In the genomic region with DNA sequence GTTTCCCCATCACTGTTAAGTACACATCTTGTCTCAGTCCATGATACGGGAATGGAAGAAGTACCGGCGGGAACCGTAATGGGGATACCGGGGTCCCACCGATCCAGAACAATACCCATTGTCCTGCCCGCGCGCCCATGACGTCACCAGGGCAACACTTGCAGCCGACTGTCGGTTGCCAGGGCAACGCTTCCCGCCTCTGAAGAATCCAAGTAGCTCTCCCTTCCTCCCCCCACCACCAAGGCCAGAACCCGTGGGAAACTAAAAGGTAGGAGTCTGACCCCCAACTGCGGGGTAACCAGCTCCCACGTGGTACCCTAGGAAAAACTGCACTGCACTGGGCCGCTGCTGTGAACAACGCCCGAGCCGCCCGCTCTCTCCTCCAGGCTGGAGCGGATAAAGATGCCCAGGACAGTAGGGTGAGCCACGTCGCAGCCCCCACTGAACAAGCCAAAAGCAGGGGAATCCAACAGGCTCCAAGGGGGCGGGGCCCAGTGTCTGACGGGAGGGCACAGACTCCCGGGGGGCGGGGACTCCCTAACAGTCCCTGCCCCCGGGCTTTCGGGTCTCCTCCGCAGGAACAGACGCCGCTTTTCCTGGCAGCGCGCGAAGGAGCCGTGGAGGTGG, we compare ENCODE assay signal across 8 mouse cellular contexts. TPM values are rescaled to one million over a fixed set of nuclear protein-coding genes. Genes with fewer than 3 reads are reported as not detected.
DNase-seq lines count a peak whose midpoint lies in the region; ATAC-seq and TF ChIP-seq lines count a peak whose summit lies in the region.

No protein-coding gene starts in this region.

- H3K9me3 ChIP-seq in embryonic facial prominence, embryonic 14.5 days (ENCODE audit: control insufficient read depth, low read length), result no peaks in the 10 kb centered on the region
- H3K9me3 ChIP-seq in heart, embryonic 10.5 days, result no peaks in the 10 kb centered on the region
- no peaks in the 10 kb centered on the region for H3K9me3 ChIP-seq in limb, embryonic 14.5 days (ENCODE audit: control insufficient read depth, low read length)
- no peaks in the 10 kb centered on the region for H3K9me3 ChIP-seq in midbrain, embryonic 14.5 days (ENCODE audit: control insufficient read depth, low read length)

- peak; percentile 71 to 72 for DNase-seq in B cell, adult 2 months
- peak; percentile 57 to 83 for DNase-seq in adrenal gland, postnatal 4 days (ENCODE audit: low spot score in 2 of 2)
- peak; percentile 97 for DNase-seq in embryonic facial prominence, embryonic 14.5 days (ENCODE audit: low spot score)
- DNase-seq in heart, embryonic 10.5 days (ENCODE audit: low spot score), result peak; percentile 96
- DNase-seq in kidney, adult 9 months, result peak; percentile 81
- DNase-seq in limb, embryonic 14.5 days (ENCODE audit: low spot score), result peak; percentile 93
- DNase-seq in midbrain, embryonic 14.5 days, result peak; percentile 97
- DNase-seq in spleen, adult 18-20 months, result peak; percentile 61 to 92

- under 1% methylated on average over 24 of the region's 38 CpGs for WGBS in embryonic facial prominence, embryonic 14.5 days
- WGBS in heart, embryonic 10.5 days, result under 1% methylated on average over 38 of the region's 38 CpGs
- WGBS in limb, embryonic 14.5 days, result 2% methylated on average over 35 of the region's 38 CpGs
- WGBS in midbrain, embryonic 14.5 days, result under 1% methylated on average over 38 of the region's 38 CpGs

- H3K4me2 ChIP-seq in embryonic facial prominence, embryonic 14.5 days (ENCODE audit: low read depth, low read length), result peak overlapping the region; percentile 99
- H3K4me2 ChIP-seq in limb, embryonic 14.5 days (replicated peaks; ENCODE audit: low read depth, low read length, severe bottlenecking), result peak overlapping the region; percentile 98
- peak overlapping the region; percentile 98 for H3K4me2 ChIP-seq in midbrain, embryonic 14.5 days (ENCODE audit: low read length)

- no peaks in the 10 kb centered on the region for H3K27me3 ChIP-seq in embryonic facial prominence, embryonic 14.5 days (replicated peaks; ENCODE audit: control insufficient read depth, insufficient read depth, low read length)
- peaks cover 14% of the 10 kb centered on the region for H3K27me3 ChIP-seq in heart, embryonic 10.5 days (ENCODE audit: insufficient read depth, poor library complexity, severe bottlenecking)
- H3K27me3 ChIP-seq in limb, embryonic 14.5 days (ENCODE audit: control insufficient read depth, insufficient read depth, low read length), result no peaks in the 10 kb centered on the region
- no peaks in the 10 kb centered on the region for H3K27me3 ChIP-seq in midbrain, embryonic 14.5 days (ENCODE audit: control insufficient read depth, insufficient read depth, low read length)

- peak overlapping the region; percentile 80 for H3K4me3 ChIP-seq in embryonic facial prominence, embryonic 14.5 days (ENCODE audit: low read depth, low read length)
- peak overlapping the region; percentile 83 for H3K4me3 ChIP-seq in heart, embryonic 10.5 days
- peak overlapping the region; percentile 75 for H3K4me3 ChIP-seq in limb, embryonic 14.5 days (replicated peaks; ENCODE audit: low read length)
- peak overlapping the region; percentile 69 for H3K4me3 ChIP-seq in midbrain, embryonic 14.5 days (replicated peaks; ENCODE audit: low read depth, low read length)

- H3K27ac ChIP-seq in embryonic facial prominence, embryonic 14.5 days (replicated peaks; ENCODE audit: low read depth, low read length), result peak overlapping the region; percentile 97
- peak overlapping the region; percentile 95 for H3K27ac ChIP-seq in heart, embryonic 10.5 days
- peak overlapping the region; percentile 95 for H3K27ac ChIP-seq in limb, embryonic 14.5 days (replicated peaks; ENCODE audit: low read depth, low read length)
- peak overlapping the region; percentile 99 for H3K27ac ChIP-seq in midbrain, embryonic 14.5 days (replicated peaks; ENCODE audit: low read depth, low read length)

- no peaks in the 10 kb centered on the region for H3K36me3 ChIP-seq in embryonic facial prominence, embryonic 14.5 days (ENCODE audit: control insufficient read depth, insufficient read depth, low read length)
- no peaks in the 10 kb centered on the region for H3K36me3 ChIP-seq in heart, embryonic 10.5 days
- no peaks in the 10 kb centered on the region for H3K36me3 ChIP-seq in limb, embryonic 14.5 days (ENCODE audit: control insufficient read depth, insufficient read depth, low read length)
- no peaks in the 10 kb centered on the region for H3K36me3 ChIP-seq in midbrain, embryonic 14.5 days (ENCODE audit: control insufficient read depth, insufficient read depth, low read length)

- H3K4me1 ChIP-seq in embryonic facial prominence, embryonic 14.5 days (ENCODE audit: control insufficient read depth, insufficient read depth, low read length), result peaks cover 42% of the 10 kb centered on the region
- H3K4me1 ChIP-seq in heart, embryonic 10.5 days, result peaks cover 58% of the 10 kb centered on the region
- H3K4me1 ChIP-seq in limb, embryonic 14.5 days (ENCODE audit: control insufficient read depth, insufficient read depth, low read length), result peaks cover 40% of the 10 kb centered on the region
- H3K4me1 ChIP-seq in midbrain, embryonic 14.5 days (ENCODE audit: control insufficient read depth, insufficient read depth, low read length), result peaks cover 43% of the 10 kb centered on the region

- TF ChIP-seq POLR2A in limb, embryonic 14.5 days (IDR thresholded peaks at IDR 0.05; ENCODE audit: borderline replicate concordance, extremely low read depth, insufficient read depth, insufficient read length), result peak; percentile 55; the same call in 1 of the 2 replicates

- ATAC-seq in embryonic facial prominence, embryonic 14.5 days (ENCODE audit: low read depth), result peak; percentile 82
- peak; percentile 86 for ATAC-seq in limb, embryonic 14.5 days (ENCODE audit: low FRiP score, low read depth)
- ATAC-seq in midbrain, embryonic 14.5 days (ENCODE audit: low FRiP score, low TSS enrichment), result peak; percentile 79

- H3K9ac ChIP-seq in embryonic facial prominence, embryonic 14.5 days (ENCODE audit: low read depth, low read length), result peak overlapping the region; percentile 96
- peak overlapping the region; percentile 90 for H3K9ac ChIP-seq in limb, embryonic 14.5 days (ENCODE audit: low read depth, low read length, severe bottlenecking)
- peak overlapping the region; percentile 85 for H3K9ac ChIP-seq in midbrain, embryonic 14.5 days (replicated peaks; ENCODE audit: low read length)

RNA-seq across cellular contexts. Expression of a gene that starts 2.7 kb away (rescaled TPM):
- 10 to 100 TPM in 1 of 2 experiments, 1 to 10 TPM in 1; 8.1 to 11.9 TPM for total RNA-seq in adrenal gland, postnatal 4 days (2021)
- 7.5 and 8.7 TPM in 2 replicates for polyA plus RNA-seq in embryonic facial prominence, embryonic 14.5 days (2014; fragmentation: Nextera tagmentation; extraction: Ambion mirVana)
- 6.8 and 11.0 TPM in 2 replicates for polyA plus RNA-seq in heart, embryonic 10.5 days (2016; fragmentation: Nextera tagmentation; extraction: Ambion mirVana)
- 3.7 and 4.0 TPM in 2 replicates for polyA plus RNA-seq in limb, embryonic 14.5 days (2012; rRNA removed)
- 7.6 and 7.9 TPM in 2 replicates for polyA plus RNA-seq in limb, embryonic 14.5 days (2014; fragmentation: Nextera tagmentation; extraction: Ambion mirVana)
- 2.3 and 4.3 TPM in 2 replicates for polyA plus RNA-seq in midbrain, embryonic 14.5 days (2014; fragmentation: Nextera tagmentation; extraction: Ambion mirVana)

RNA-seq across cellular contexts. Expression of a gene that starts 4.2 kb away (rescaled TPM):
- 10 to 100 TPM; 61.7 to 63.6 TPM for total RNA-seq in adrenal gland, postnatal 4 days (2021)
- polyA plus RNA-seq in embryonic facial prominence, embryonic 14.5 days (2014; fragmentation: Nextera tagmentation; extraction: Ambion mirVana), result 11.3 and 12.2 TPM in 2 replicates
- polyA plus RNA-seq in heart, embryonic 10.5 days (2016; fragmentation: Nextera tagmentation; extraction: Ambion mirVana), result 10.2 and 16.6 TPM in 2 replicates
- 141 and 149 TPM in 2 replicates for polyA plus RNA-seq in limb, embryonic 14.5 days (2012; rRNA removed)
- polyA plus RNA-seq in limb, embryonic 14.5 days (2014; fragmentation: Nextera tagmentation; extraction: Ambion mirVana), result 13.5 and 17.0 TPM in 2 replicates
- 12.8 and 13.5 TPM in 2 replicates for polyA plus RNA-seq in midbrain, embryonic 14.5 days (2014; fragmentation: Nextera tagmentation; extraction: Ambion mirVana)

RNA-seq across cellular contexts. Expression of a gene that starts 10.8 kb away (rescaled TPM):
- 1 to 10 TPM; 9.0 to 9.2 TPM for total RNA-seq in adrenal gland, postnatal 4 days (2021)
- polyA plus RNA-seq in embryonic facial prominence, embryonic 14.5 days (2014; fragmentation: Nextera tagmentation; extraction: Ambion mirVana), result 2.0 and 2.3 TPM in 2 replicates
- polyA plus RNA-seq in heart, embryonic 10.5 days (2016; fragmentation: Nextera tagmentation; extraction: Ambion mirVana), result 5.3 and 5.6 TPM in 2 replicates
- 12.2 and 13.2 TPM in 2 replicates for polyA plus RNA-seq in limb, embryonic 14.5 days (2012; rRNA removed)
- polyA plus RNA-seq in limb, embryonic 14.5 days (2014; fragmentation: Nextera tagmentation; extraction: Ambion mirVana), result 2.1 and 2.9 TPM in 2 replicates
- 1.2 and 1.4 TPM in 2 replicates for polyA plus RNA-seq in midbrain, embryonic 14.5 days (2014; fragmentation: Nextera tagmentation; extraction: Ambion mirVana)

RNA-seq across cellular contexts. Expression of a gene that starts 16.6 kb away (rescaled TPM):
- 10 to 100 TPM; 66.5 to 74.2 TPM for total RNA-seq in adrenal gland, postnatal 4 days (2021)
- 80.8 and 85.3 TPM in 2 replicates for polyA plus RNA-seq in embryonic facial prominence, embryonic 14.5 days (2014; fragmentation: Nextera tagmentation; extraction: Ambion mirVana)
- polyA plus RNA-seq in heart, embryonic 10.5 days (2016; fragmentation: Nextera tagmentation; extraction: Ambion mirVana), result 139 and 157 TPM in 2 replicates
- polyA plus RNA-seq in limb, embryonic 14.5 days (2012; rRNA removed), result 103 and 112 TPM in 2 replicates
- polyA plus RNA-seq in limb, embryonic 14.5 days (2014; fragmentation: Nextera tagmentation; extraction: Ambion mirVana), result 79.5 and 83.6 TPM in 2 replicates
- polyA plus RNA-seq in midbrain, embryonic 14.5 days (2014; fragmentation: Nextera tagmentation; extraction: Ambion mirVana), result 223 and 269 TPM in 2 replicates

RNA-seq across cellular contexts. Expression of a gene that starts 17.2 kb away (rescaled TPM):
- total RNA-seq in adrenal gland, postnatal 4 days (2021), result 10 to 100 TPM; 73.4 to 77.7 TPM
- polyA plus RNA-seq in embryonic facial prominence, embryonic 14.5 days (2014; fragmentation: Nextera tagmentation; extraction: Ambion mirVana), result 54.8 and 60.5 TPM in 2 replicates
- polyA plus RNA-seq in heart, embryonic 10.5 days (2016; fragmentation: Nextera tagmentation; extraction: Ambion mirVana), result 44.8 and 57.8 TPM in 2 replicates
- polyA plus RNA-seq in limb, embryonic 14.5 days (2012; rRNA removed), result 150 and 223 TPM in 2 replicates
- 53.3 and 55.4 TPM in 2 replicates for polyA plus RNA-seq in limb, embryonic 14.5 days (2014; fragmentation: Nextera tagmentation; extraction: Ambion mirVana)
- polyA plus RNA-seq in midbrain, embryonic 14.5 days (2014; fragmentation: Nextera tagmentation; extraction: Ambion mirVana), result 122 and 123 TPM in 2 replicates

Comparison
In these comparisons a context has a peak if more than half of its experiments do, and no peak if none do; other contexts are left out.
1. Peak in every context shown above with its lines: DNase-seq, ATAC-seq, H3K4me3 ChIP-seq and H3K27ac ChIP-seq.